Mouse (Mus musculus) hindbrain, embryonic 13.5 days (tissue): ENCODE measurements around the gene Dnase2a. TPM values are rescaled to one million over a fixed set of nuclear protein-coding genes. Genes with fewer than 3 reads are reported as not detected.
A peak's percentile ranks its signal among the peaks of the same experiment; 100 is the strongest.

Experiments
- ATAC-seq: fragments of 200-750 bp; cut with Nextera tagmentation; 2 replicates; pipeline ENCODE4 v1.8.0; 2017; ENCODE audit warnings: moderate TSS enrichment; ENCODE audit not compliant: low FRiP score
- H3K27ac ChIP-seq: fragments of 300-500 bp; sonication (generic); 2 replicates; pipeline ENCODE4 v1.5.1; 2015; ENCODE audit warnings: inconsistent platforms, mild to moderate bottlenecking, moderate library complexity
- H3K27me3 ChIP-seq: fragments of 300-500 bp; sonication (generic); 2 replicates; pipeline ENCODE4 v1.6.1; 2015; ENCODE audit warnings: mild to moderate bottlenecking, inconsistent platforms
- H3K36me3 ChIP-seq: fragments of 300-500 bp; sonication (generic); 2 replicates; pipeline ENCODE4 v1.6.1; 2015; ENCODE audit warnings: mild to moderate bottlenecking, inconsistent platforms
- H3K4me1 ChIP-seq: fragments of 300-500 bp; sonication (generic); replicated peaks from 2 replicates; pipeline ENCODE4 v1.6.1; 2015; ENCODE audit warnings: inconsistent platforms
- H3K4me2 ChIP-seq: fragments of 300-500 bp; sonication (generic); 2 replicates; pipeline ENCODE4 v1.6.1; 2015; ENCODE audit warnings: inconsistent platforms, mild to moderate bottlenecking, moderate library complexity
- H3K4me3 ChIP-seq: fragments of 300-500 bp; sonication (generic); 2 replicates; pipeline ENCODE4 v1.5.1; 2015; ENCODE audit warnings: mild to moderate bottlenecking, inconsistent platforms
- H3K9ac ChIP-seq: fragments of 300-500 bp; sonication (generic); 2 replicates; pipeline ENCODE4 v1.6.1; 2015; ENCODE audit warnings: mild to moderate bottlenecking, inconsistent platforms
- H3K9me3 ChIP-seq: fragments of 300-500 bp; sonication (generic); 2 replicates; pipeline ENCODE4 v1.6.1; 2016; ENCODE audit warnings: inconsistent platforms
- WGBS: fragments of 180-500 bp; shearing (Covaris S2); methylation state at CpG from one replicate; pipeline ENCODE4 v1.1.7; 2015; 5-methylcytosine and 5-hydroxymethylcytosine counted together
- polyA plus RNA-seq: library from polyadenylated mRNA; unstranded; fragments of >200 nt; fragmentation: Nextera tagmentation; extraction: Ambion mirVana; gene quantifications from 2 replicates; pipeline ENCODE4 v1.2.1, GENCODE M21; 2015

Gene Dnase2a
- polyA plus RNA-seq, 1 experiment from 2014 or later, result 5.8 TPM

- ATAC-seq, result no peak
- no peak overlapping the region for H3K9ac ChIP-seq
- peaks cover 69% of the 10 kb centered on the region for H3K27me3 ChIP-seq
- H3K4me2 ChIP-seq, result no peak overlapping the region
- peaks cover 25% of the 10 kb centered on the region for H3K4me1 ChIP-seq
- 91% methylated on average over 6 of the region's 6 CpGs for WGBS
- no peaks in the 10 kb centered on the region for H3K9me3 ChIP-seq
- H3K4me3 ChIP-seq, result no peak overlapping the region
- no peak overlapping the region for H3K27ac ChIP-seq
- H3K36me3 ChIP-seq, result peaks cover 58% of the 10 kb centered on the region
Measured at GRCm38 (mm10) chr8:84910551-84910950, 2.2 kb downstream of the Dnase2a start.

- Histone ChIP-seq H3K9ac (no peak overlapping the region), H3K27ac (no peak overlapping the region), H3K4me1 (peaks cover 25% of the 10 kb centered on the region), H3K4me3 (no peak overlapping the region), H3K4me2 (no peak overlapping the region), H3K27me3 (peaks cover 82% of the 10 kb centered on the region), H3K36me3 (peaks cover 71% of the 10 kb centered on the region), H3K9me3 (no peaks in the 10 kb centered on the region)
- no peak for ATAC-seq
- 82% methylated on average over 9 of the region's 9 CpGs for WGBS
Measured at GRCm38 (mm10) chr8:84911854-84912253, 3.5 kb downstream of the Dnase2a start.

- Histone ChIP-seq H3K27me3 (peaks cover 86% of the 10 kb centered on the region), H3K9me3 (no peaks in the 10 kb centered on the region), H3K4me3 (peak overlapping the region; percentile 29; the same call in 1 of the 2 replicates), H3K36me3 (peaks cover 76% of the 10 kb centered on the region), H3K27ac (no peak overlapping the region), H3K4me1 (peaks cover 25% of the 10 kb centered on the region), H3K4me2 (peak overlapping the region; percentile 48), H3K9ac (no peak overlapping the region)
- 23% methylated on average over 27 of the region's 27 CpGs for WGBS
- no peak for ATAC-seq
Measured at GRCm38 (mm10) chr8:84912391-84912790, 4.0 kb downstream of the Dnase2a start.

GRCm38 (mm10) chr8:84912895-84913501 is 4.6 kb downstream of the Dnase2a start:
- WGBS, result 4% methylated on average over 55 of the region's 55 CpGs
- H3K4me3 ChIP-seq, result peak overlapping the region; percentile 29
- no peak for ATAC-seq

GRCm38 (mm10) chr8:84913502-84913900 is 5.1 kb downstream of the Dnase2a start:
- peak overlapping the region; percentile 29 for H3K4me3 ChIP-seq
- 17% methylated on average over 9 of the region's 9 CpGs for WGBS

More at GRCm38 (mm10) chr8:84912895-84913501, 4.6 kb downstream of the Dnase2a start:
- H3K27ac ChIP-seq, result no peak overlapping the region
- 0 out of 2 replicates have a peak overlapping the region, but pooled peaks have one; percentile 13 for H3K9ac ChIP-seq
- H3K36me3 ChIP-seq, result peaks cover 82% of the 10 kb centered on the region
- H3K27me3 ChIP-seq, result peaks cover 92% of the 10 kb centered on the region
- H3K9me3 ChIP-seq, result no peaks in the 10 kb centered on the region
- H3K4me2 ChIP-seq, result peak overlapping the region; percentile 48
- peaks cover 25% of the 10 kb centered on the region for H3K4me1 ChIP-seq

GRCm38 (mm10) chr8:84913960-84914359 is 5.6 kb downstream of the Dnase2a start:
- H3K27me3 ChIP-seq, result peaks cover 99% of the 10 kb centered on the region
- no peak overlapping the region for H3K4me3 ChIP-seq
- ATAC-seq, result no peak
- WGBS, result 36% methylated on average over 4 of the region's 4 CpGs
- H3K36me3 ChIP-seq, result peaks cover 92% of the 10 kb centered on the region
- H3K9me3 ChIP-seq, result no peaks in the 10 kb centered on the region
- no peak overlapping the region for H3K27ac ChIP-seq
- H3K4me2 ChIP-seq, result no peak overlapping the region
- H3K9ac ChIP-seq, result no peak overlapping the region
- peaks cover 15% of the 10 kb centered on the region for H3K4me1 ChIP-seq

More at GRCm38 (mm10) chr8:84913502-84913900, 5.1 kb downstream of the Dnase2a start:
- no peak overlapping the region for H3K9ac ChIP-seq
- peaks cover 20% of the 10 kb centered on the region for H3K4me1 ChIP-seq
- peaks cover 97% of the 10 kb centered on the region for H3K27me3 ChIP-seq
- ATAC-seq, result no peak
- H3K4me2 ChIP-seq, result peak overlapping the region; percentile 48
- no peaks in the 10 kb centered on the region for H3K9me3 ChIP-seq
- H3K27ac ChIP-seq, result no peak overlapping the region
- peaks cover 87% of the 10 kb centered on the region for H3K36me3 ChIP-seq

- H3K4me3 ChIP-seq, result no peak overlapping the region
- peaks cover 99% of the 10 kb centered on the region for H3K27me3 ChIP-seq
- 88% methylated on average over 8 of the region's 8 CpGs for WGBS
- H3K9me3 ChIP-seq, result no peaks in the 10 kb centered on the region
- no peak overlapping the region for H3K9ac ChIP-seq
- no peak for ATAC-seq
- no peak overlapping the region for H3K4me2 ChIP-seq
- peaks cover 12% of the 10 kb centered on the region; the same call in 1 of the 2 replicates for H3K4me1 ChIP-seq
- H3K36me3 ChIP-seq, result peaks cover 95% of the 10 kb centered on the region
- no peak overlapping the region for H3K27ac ChIP-seq
Measured at GRCm38 (mm10) chr8:84915269-84915668, 6.9 kb downstream of the Dnase2a start.

- no peak for ATAC-seq
- Histone ChIP-seq H3K9ac (no peak overlapping the region), H3K27ac (no peak overlapping the region), H3K36me3 (peaks cover 96% of the 10 kb centered on the region), H3K4me2 (no peak overlapping the region), H3K27me3 (peaks cover 87% of the 10 kb centered on the region), H3K4me1 (peaks cover 5% of the 10 kb centered on the region; the same call in 1 of the 2 replicates), H3K4me3 (no peak overlapping the region), H3K9me3 (no peaks in the 10 kb centered on the region)
- WGBS, result 22% methylated on average over 20 of the region's 20 CpGs
Measured at GRCm38 (mm10) chr8:84917781-84918180, 9.4 kb downstream of the Dnase2a start.

- whole genome bisulfite sequencing, result 92% methylated on average over 15 of the region's 15 CpGs
- no peak overlapping the region for H3K4me3 ChIP-seq
- H3K27me3 ChIP-seq, result peaks cover 78% of the 10 kb centered on the region
- no peaks in the 10 kb centered on the region for H3K4me1 ChIP-seq
- peaks cover 95% of the 10 kb centered on the region for H3K36me3 ChIP-seq
- ATAC-seq, result no peak
- no peak overlapping the region for H3K27ac ChIP-seq
- no peak overlapping the region for H3K4me2 ChIP-seq
- H3K9me3 ChIP-seq, result no peaks in the 10 kb centered on the region
- H3K9ac ChIP-seq, result no peak overlapping the region
Measured at GRCm38 (mm10) chr8:84918646-84919045, 10.3 kb downstream of the Dnase2a start.

- no peak for ATAC-seq
- Histone ChIP-seq H3K4me2 (no peak overlapping the region), H3K27me3 (peaks cover 49% of the 10 kb centered on the region), H3K9ac (no peak overlapping the region), H3K36me3 (peaks cover 92% of the 10 kb centered on the region), H3K9me3 (no peaks in the 10 kb centered on the region), H3K4me3 (no peak overlapping the region), H3K27ac (no peak overlapping the region), H3K4me1 (no peaks in the 10 kb centered on the region)
- WGBS, result 84% methylated on average over 2 of the region's 2 CpGs
Measured at GRCm38 (mm10) chr8:84921596-84921995, 13.2 kb downstream of the Dnase2a start.

GRCm38 (mm10) chr8:84925557-84925956 is 17.2 kb downstream of the Dnase2a start:
- no peak overlapping the region for H3K4me2 ChIP-seq
- H3K9ac ChIP-seq, result no peak overlapping the region
- ATAC-seq, result no peak
- H3K27ac ChIP-seq, result no peak overlapping the region
- H3K4me3 ChIP-seq, result no peak overlapping the region
- no peaks in the 10 kb centered on the region for H3K9me3 ChIP-seq
- peaks cover 26% of the 10 kb centered on the region for H3K27me3 ChIP-seq
- 81% methylated on average over 7 of the region's 7 CpGs for WGBS
- H3K36me3 ChIP-seq, result peaks cover 82% of the 10 kb centered on the region
- H3K4me1 ChIP-seq, result peaks cover 6% of the 10 kb centered on the region

GRCm38 (mm10) chr8:84927513-84927912 is 19.2 kb downstream of the Dnase2a start:
- Histone ChIP-seq H3K27me3 (peaks cover 33% of the 10 kb centered on the region), H3K4me3 (no peak overlapping the region), H3K4me1 (peaks cover 6% of the 10 kb centered on the region), H3K4me2 (no peak overlapping the region), H3K9me3 (no peaks in the 10 kb centered on the region), H3K9ac (no peak overlapping the region), H3K36me3 (peaks cover 79% of the 10 kb centered on the region), H3K27ac (no peak overlapping the region)
- 82% methylated on average over 1 of the region's 1 CpGs for WGBS
- no peak for ATAC-seq
